Mouse (Mus musculus): ENCODE data around the gene Nup88.

- TF ChIP-seq CTCF (IDR thresholded peaks at IDR 0.05; ENCODE audit: borderline replicate concordance, control insufficient read depth, extremely low read depth, insufficient read depth, low read length, poor library complexity) (no peak), POLR2A (IDR thresholded peaks at IDR 0.05; ENCODE audit: control insufficient read depth, extremely low read depth, insufficient read depth, low read length, poor library complexity) (no peak)
Observed at GRCm38 (mm10) chr11:70980751-70981510, 11.2 kb upstream of the Nup88 start.
